Mouse (Mus musculus) MEL (cell line): Measurements from ENCODE around the gene Pla2g2f. TPM values are rescaled to one million over a fixed set of nuclear protein-coding genes. Genes with fewer than 3 reads are reported as not detected.

Source experiments
- DNase-seq: peaks from one replicate; pipeline ENCODE4 v3.0.0; 2011; ENCODE audit warnings: low read depth, low spot score
- H3K27ac ChIP-seq: 2 replicates; pipeline ENCODE4 v1.5.1; 2012; ENCODE audit warnings: low read depth, mild to moderate bottlenecking, control low read depth, low read length, moderate library complexity; ENCODE audit not compliant: control insufficient read depth
- H3K27me3 ChIP-seq, 2 experiments: fragments of 150-350 bp in 1 of 2; sonication (generic) in 1 of 2; 2 replicates each; pipeline ENCODE4 v1.6.1; 2012; ENCODE audit warnings: low read length in 2 of 2, mild to moderate bottlenecking in 2 of 2, improper control_type of control experiment in 1 of 2, moderate library complexity in 1 of 2; ENCODE audit not compliant: insufficient read depth in 2 of 2, control insufficient read depth in 1 of 2
- H3K36me3 ChIP-seq, 2 experiments: 2 replicates each; pipeline ENCODE4 v1.6.1; 2012 to 2014; ENCODE audit warnings: low read length in 2 of 2, improper control_type of control experiment in 1 of 2, inconsistent platforms in 1 of 2, mild to moderate bottlenecking in 1 of 2; ENCODE audit not compliant: insufficient read depth in 2 of 2, control insufficient read depth in 1 of 2
- H3K4me1 ChIP-seq, 2 experiments: fragments of 150-350 bp in 1 of 2; sonication (generic) in 1 of 2; 2 replicates each; pipeline ENCODE4 v1.6.1; 2012; ENCODE audit warnings: low read length in 2 of 2, improper control_type of control experiment in 1 of 2, mild to moderate bottlenecking in 1 of 2; ENCODE audit not compliant: insufficient read depth in 2 of 2, control insufficient read depth in 1 of 2
- H3K4me3 ChIP-seq, 2 experiments: fragments of 150-350 bp in 1 of 2; sonication (generic) in 1 of 2; 2 replicates each; pipeline ENCODE4 v1.5.1; 2012; ENCODE audit warnings: low read depth in 2 of 2, low read length in 2 of 2, mild to moderate bottlenecking in 2 of 2, moderate library complexity in 2 of 2, control low read depth in 1 of 2, improper control_type of control experiment in 1 of 2; ENCODE audit not compliant: control insufficient read depth in 1 of 2, insufficient read depth in 1 of 2
- H3K79me2 ChIP-seq: 2 replicates; pipeline ENCODE4 v1.6.1; 2012; ENCODE audit warnings: mild to moderate bottlenecking, low read length, moderate library complexity; ENCODE audit not compliant: control insufficient read depth, poor library complexity, insufficient read depth
- H3K9ac ChIP-seq: 2 replicates; pipeline ENCODE4 v1.6.1; 2012; ENCODE audit warnings: low read depth, mild to moderate bottlenecking, control low read depth, low read length, moderate library complexity; ENCODE audit not compliant: control insufficient read depth, poor library complexity, severe bottlenecking
- H3K9me3 ChIP-seq: fragments of 150-350 bp; sonication (generic); replicated peaks from 2 replicates; pipeline ENCODE4 v1.6.1; 2012; ENCODE audit warnings: mild to moderate bottlenecking, low read length, improper control_type of control experiment, moderate library complexity; ENCODE audit not compliant: insufficient read depth
- BHLHE40 ChIP-seq: IDR thresholded peaks from 2 replicates; pipeline ENCODE4 v1.6.1; 2012; ENCODE audit warnings: low read depth, mild to moderate bottlenecking, inconsistent platforms, low read length, improper control_type of control experiment, borderline replicate concordance
- CHD1 ChIP-seq: IDR thresholded peaks from 2 replicates; pipeline ENCODE4 v1.6.1; 2012; ENCODE audit warnings: low read depth, mild to moderate bottlenecking, inconsistent platforms, low read length, improper control_type of control experiment
- E2F4 ChIP-seq: IDR thresholded peaks from 2 replicates; pipeline ENCODE4 v1.6.1; 2011; ENCODE audit warnings: low read depth, low read length, improper control_type of control experiment, borderline replicate concordance
- ELF1 ChIP-seq: IDR thresholded peaks from 2 replicates; pipeline ENCODE4 v1.6.1; 2014; ENCODE audit warnings: low read depth, mild to moderate bottlenecking, inconsistent platforms, low read length, improper control_type of control experiment, moderate library complexity
- GATA1 ChIP-seq: IDR thresholded peaks from 2 replicates; pipeline ENCODE4 v1.6.1; 2011; ENCODE audit warnings: low read depth, low read length, improper control_type of control experiment
- JUND ChIP-seq: IDR thresholded peaks from 2 replicates; pipeline ENCODE4 v1.6.1; 2011; ENCODE audit warnings: low read depth, mild to moderate bottlenecking, improper control_type of control experiment, low read length
- KAT2A ChIP-seq: conservative IDR thresholded peaks from 2 replicates; pipeline ENCODE4 v1.6.1; 2012; ENCODE audit warnings: low read depth, low read length, improper control_type of control experiment, inconsistent platforms
- MAX ChIP-seq: IDR thresholded peaks from 2 replicates; pipeline ENCODE4 v1.6.1; 2011; ENCODE audit warnings: low read length, improper control_type of control experiment
- MAZ ChIP-seq: IDR thresholded peaks from 2 replicates; pipeline ENCODE4 v1.6.1; 2012; ENCODE audit warnings: low read depth, mild to moderate bottlenecking, inconsistent platforms, low read length, improper control_type of control experiment
- MEF2A ChIP-seq: IDR thresholded peaks from 2 replicates; pipeline ENCODE4 v1.6.1; 2014; ENCODE audit warnings: low read depth, mild to moderate bottlenecking, inconsistent platforms, low read length, improper control_type of control experiment; ENCODE audit not compliant: poor library complexity, insufficient replicate concordance, severe bottlenecking; ENCODE audit errors: extremely low read depth
- MXI1 ChIP-seq: IDR thresholded peaks from 2 replicates; pipeline ENCODE4 v1.6.1; 2011; ENCODE audit warnings: mild to moderate bottlenecking, low read depth, low read length, improper control_type of control experiment
- MYB ChIP-seq: IDR thresholded peaks from 2 replicates; pipeline ENCODE4 v1.6.1; 2011; ENCODE audit warnings: mild to moderate bottlenecking, low read depth, low read length, improper control_type of control experiment
- NRF1 ChIP-seq: IDR thresholded peaks from 2 replicates; pipeline ENCODE4 v1.6.1; 2014; ENCODE audit warnings: low read depth, mild to moderate bottlenecking, inconsistent platforms, low read length, improper control_type of control experiment, moderate library complexity; ENCODE audit not compliant: poor library complexity, insufficient read depth, severe bottlenecking
- RCOR1 ChIP-seq: IDR thresholded peaks from 2 replicates; pipeline ENCODE4 v1.6.1; 2012; ENCODE audit warnings: low read depth, mild to moderate bottlenecking, inconsistent platforms, low read length, improper control_type of control experiment
- SIN3A ChIP-seq: IDR thresholded peaks from 2 replicates; pipeline ENCODE4 v1.6.1; 2012; ENCODE audit warnings: low read length, improper control_type of control experiment, inconsistent platforms
- TAL1 ChIP-seq: IDR thresholded peaks from 2 replicates; pipeline ENCODE4 v1.6.1; 2012; ENCODE audit warnings: mild to moderate bottlenecking, inconsistent platforms, low read length, moderate library complexity, mixed read lengths
- TBP ChIP-seq: IDR thresholded peaks from 2 replicates; pipeline ENCODE4 v1.8.0; 2011; ENCODE audit warnings: low read depth, low read length, improper control_type of control experiment
- TCF12 ChIP-seq: IDR thresholded peaks from 2 replicates; pipeline ENCODE4 v1.6.1; 2014; ENCODE audit warnings: low read depth, mild to moderate bottlenecking, inconsistent platforms, low read length, improper control_type of control experiment, moderate library complexity
- UBTF ChIP-seq: IDR thresholded peaks from 2 replicates; pipeline ENCODE4 v1.6.1; 2012; ENCODE audit warnings: low read depth, mild to moderate bottlenecking, inconsistent platforms, low read length, improper control_type of control experiment, moderate library complexity, borderline replicate concordance; ENCODE audit not compliant: insufficient read depth
- ZC3H11A ChIP-seq: IDR thresholded peaks from 2 replicates; pipeline ENCODE4 v1.6.1; 2012; ENCODE audit warnings: low read depth, mild to moderate bottlenecking, inconsistent platforms, low read length, improper control_type of control experiment
- ZKSCAN1 ChIP-seq: IDR thresholded peaks from 2 replicates; pipeline ENCODE4 v1.6.1; 2012; ENCODE audit warnings: low read depth, mild to moderate bottlenecking, inconsistent platforms, low read length, improper control_type of control experiment, moderate library complexity
- ZMIZ1 ChIP-seq: IDR thresholded peaks from 2 replicates; pipeline ENCODE4 v1.6.1; 2012; ENCODE audit warnings: low read depth, mild to moderate bottlenecking, inconsistent platforms, low read length, improper control_type of control experiment, moderate library complexity
- ZNF384 ChIP-seq: IDR thresholded peaks from 2 replicates; pipeline ENCODE4 v1.6.1; 2012; ENCODE audit warnings: low read depth, mild to moderate bottlenecking, inconsistent platforms, low read length, improper control_type of control experiment
- polyA plus RNA-seq, 2 experiments: library from polyadenylated mRNA; stranded (reverse) in 1 of 2; unstranded in 1 of 2; fragments of >175 nt in 1 of 2; fragments of >200 nt in 1 of 2; gene quantifications; 2 replicates each; pipeline versions ENCODE4 v1.2.1 to v1.2.4; 2012; ENCODE audit warnings: low replicate concordance in 2 of 2, low read depth in 1 of 2; ENCODE audit not compliant: insufficient read length in 2 of 2, insufficient read depth in 1 of 2, missing spikeins in 1 of 2
- total RNA-seq: library from RNA; depleted of rRNA; stranded (reverse); fragments of 300-350 nt; gene quantifications from 2 replicates; pipeline ENCODE4 v1.2.3, GENCODE M21; 2012

The Pla2g2f gene
- total and polyA plus RNA-seq, 3 experiments: not detected

DNA sequence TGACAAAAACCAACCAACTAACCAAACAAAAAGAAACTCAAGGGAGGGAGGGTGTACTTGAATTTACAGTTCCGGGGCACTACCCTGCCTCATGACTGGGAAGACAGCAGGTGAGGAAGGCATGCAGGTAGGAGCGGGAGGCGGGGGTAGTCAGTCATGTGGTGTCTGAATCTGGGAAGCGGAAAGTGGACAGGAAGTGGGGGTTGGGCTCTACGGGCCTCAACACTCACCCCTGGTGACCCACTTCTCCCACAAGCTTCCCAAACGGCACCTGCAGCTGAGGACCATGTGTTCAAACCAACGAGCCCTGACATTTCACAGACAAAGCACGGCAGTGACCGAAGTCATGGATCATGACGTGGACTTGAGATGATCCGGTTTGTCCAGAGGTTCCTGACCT is 45.3 kb downstream of the Pla2g2f start:
- no peak for TF ChIP-seq KAT2A
- no peak for TF ChIP-seq ZMIZ1
- TF ChIP-seq TCF12: no peak
- no peak for TF ChIP-seq MEF2A
- no peak for TF ChIP-seq RCOR1
- no peak for TF ChIP-seq BHLHE40
- no peak for TF ChIP-seq GATA1
- TF ChIP-seq TBP: no peak
- TF ChIP-seq TAL1: no peak
- TF ChIP-seq ELF1: no peak
- TF ChIP-seq ZKSCAN1: no peak
- no peak for TF ChIP-seq UBTF
- TF ChIP-seq ZC3H11A: no peak
- TF ChIP-seq MAZ: no peak
- Histone ChIP-seq H3K9me3 (no peaks in the 10 kb centered on the region), H3K27ac (no peak overlapping the region)

DNA sequence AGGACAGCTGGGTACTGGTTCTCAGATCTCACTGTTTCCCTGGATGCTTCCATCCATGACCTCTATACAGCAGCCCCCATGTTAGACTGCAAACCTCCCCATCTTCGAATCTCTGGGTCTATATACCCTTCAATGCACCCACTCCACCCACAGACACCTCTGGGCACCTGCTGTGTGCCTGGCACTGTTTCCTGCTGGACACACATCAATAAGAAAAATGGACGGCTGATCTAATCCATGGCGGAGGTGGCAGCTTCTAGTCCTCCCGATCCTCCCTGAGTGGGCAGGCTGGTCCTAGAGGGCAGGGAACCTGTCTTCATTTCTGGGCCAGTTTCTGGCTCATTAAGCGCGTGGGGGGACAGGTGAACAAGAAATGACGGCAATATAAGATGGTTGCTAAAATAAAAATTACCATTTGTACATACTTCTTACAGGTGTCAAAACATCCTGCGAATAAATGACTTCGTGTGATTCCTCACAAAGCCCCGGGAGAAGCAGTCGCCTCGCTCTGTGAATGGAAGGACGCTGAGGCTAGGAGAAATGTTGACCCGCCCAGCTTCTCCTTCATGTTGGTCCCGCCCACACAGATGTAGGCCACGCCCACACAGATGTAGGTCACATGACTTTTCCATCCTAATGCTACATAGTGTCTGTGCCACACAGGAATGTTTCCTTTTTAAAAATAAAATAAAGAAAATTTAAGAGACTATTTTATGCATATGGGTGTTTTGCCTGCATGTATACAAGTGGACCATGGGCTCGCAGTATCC is 46.2 kb downstream of the Pla2g2f start:
- H3K36me3 ChIP-seq: no peaks in the 10 kb centered on the region
- H3K27ac ChIP-seq: no peak overlapping the region
- no peaks in the 10 kb centered on the region for H3K4me1 ChIP-seq
- no peaks in the 10 kb centered on the region for H3K79me2 ChIP-seq
- DNase-seq: no peak
- H3K9me3 ChIP-seq: no peaks in the 10 kb centered on the region
- no peaks in the 10 kb centered on the region for H3K27me3 ChIP-seq
- TF ChIP-seq E2F4 (no peak), JUND (no peak), ZNF384 (no peak), MXI1 (no peak), TCF12 (no peak), MYB (no peak), CHD1 (no peak), MAX (no peak), SIN3A (no peak), NRF1 (no peak), KAT2A (no peak)
- H3K9ac ChIP-seq: no peak overlapping the region
- no peak overlapping the region for H3K4me3 ChIP-seq

More for the DNA sequence above, 45.3 kb downstream of the Pla2g2f start:
- no peaks in the 10 kb centered on the region for H3K27me3 ChIP-seq
- DNase-seq: no peak
- H3K36me3 ChIP-seq: no peaks in the 10 kb centered on the region
- no peak overlapping the region for H3K4me3 ChIP-seq
- H3K9ac ChIP-seq: no peak overlapping the region
- no peaks in the 10 kb centered on the region for H3K79me2 ChIP-seq
- H3K4me1 ChIP-seq: no peaks in the 10 kb centered on the region
